Mouse (Mus musculus) spleen, adult 2 months (tissue): ENCODE data around the gene Taf1c. TPM values are rescaled to one million over a fixed set of nuclear protein-coding genes. Genes with fewer than 3 reads are reported as not detected.

Experiments used
- DNase-seq, 2 experiments: peaks; one replicate each; pipeline versions ENCODE4 v3.0.0 to v3.0.0-alpha.2; 2012 to 2021; ENCODE audit warnings: low spot score in 2 of 2, low read depth in 1 of 2
- H3K27ac ChIP-seq: fragments of 200-500 bp; 2 replicates; pipeline ENCODE4 v1.5.1; 2012; ENCODE audit warnings: low read length, inconsistent platforms; ENCODE audit not compliant: insufficient read depth
- H3K27me3 ChIP-seq: fragments of 200-500 bp; 2 replicates; pipeline ENCODE4 v1.6.1; 2012; ENCODE audit warnings: mild to moderate bottlenecking, moderate library complexity, low read length, inconsistent platforms; ENCODE audit not compliant: control insufficient read depth, insufficient read depth
- H3K36me3 ChIP-seq: fragments of 200-500 bp; 2 replicates; pipeline ENCODE4 v1.6.1; 2012; ENCODE audit warnings: mild to moderate bottlenecking, low read length, inconsistent platforms; ENCODE audit not compliant: control insufficient read depth, insufficient read depth
- H3K4me1 ChIP-seq: fragments of 200-500 bp; 2 replicates; pipeline ENCODE4 v1.6.1; 2011; ENCODE audit warnings: inconsistent platforms; ENCODE audit not compliant: control insufficient read depth, insufficient read depth, insufficient read length
- H3K4me3 ChIP-seq: fragments of 200-500 bp; 2 replicates; pipeline ENCODE4 v1.5.1; 2011; ENCODE audit warnings: mild to moderate bottlenecking, inconsistent platforms; ENCODE audit not compliant: insufficient read depth, insufficient read length; ENCODE audit errors: extremely low read depth
- CTCF ChIP-seq: fragments of 200-500 bp; IDR thresholded peaks from 2 replicates; pipeline ENCODE4 v1.5.1; 2011; ENCODE audit warnings: mild to moderate bottlenecking, inconsistent platforms; ENCODE audit not compliant: insufficient read depth, insufficient read length, insufficient replicate concordance; ENCODE audit errors: extremely low read depth
- POLR2A ChIP-seq: fragments of 200-500 bp; IDR thresholded peaks from 2 replicates; pipeline ENCODE4 v1.6.1; 2011; ENCODE audit warnings: low read depth, low read length, inconsistent platforms
- WGBS: fragments of 180-500 bp; shearing (Covaris S2); methylation state at CpG from one replicate; pipeline ENCODE4 v1.1.7; 2018; 5-methylcytosine and 5-hydroxymethylcytosine counted together
- polyA plus RNA-seq: library from polyadenylated mRNA; depleted of rRNA; stranded (reverse); fragments of >200 nt; gene quantifications from 2 replicates; pipeline ENCODE4 v1.2.3, GENCODE M21; 2012

Gene Taf1c
- polyA plus RNA-seq, 1 experiment = 28.7 TPM

- 86% methylated on average over 4 of the region's 4 CpGs for WGBS
These were observed 1.3 kb downstream of the Taf1c start for GRCm38 (mm10) chr8:119603771-119604170.

GRCm38 (mm10) chr8:119591456-119591855 is 13.6 kb downstream of the Taf1c start:
- H3K4me1 ChIP-seq = peaks cover 3% of the 10 kb centered on the region; the same call in 1 of the 2 replicates
- TF ChIP-seq CTCF (no peak), POLR2A (no peak)
- 92% methylated on average over 7 of the region's 7 CpGs for WGBS
- DNase-seq = no peak
- no peak overlapping the region for H3K27ac ChIP-seq
- no peaks in the 10 kb centered on the region for H3K36me3 ChIP-seq
- no peak overlapping the region for H3K4me3 ChIP-seq
- no peaks in the 10 kb centered on the region for H3K27me3 ChIP-seq

More at GRCm38 (mm10) chr8:119603771-119604170, 1.3 kb downstream of the Taf1c start:
- TF ChIP-seq CTCF = no peak
- no peak for TF ChIP-seq POLR2A
- peaks cover 7% of the 10 kb centered on the region; the same call in 1 of the 2 replicates for H3K4me1 ChIP-seq
- no peak overlapping the region for H3K4me3 ChIP-seq
- H3K27ac ChIP-seq = no peak overlapping the region
- peaks cover 32% of the 10 kb centered on the region for H3K36me3 ChIP-seq
- DNase-seq = no peak
- no peaks in the 10 kb centered on the region for H3K27me3 ChIP-seq

GRCm38 (mm10) chr8:119590348-119590747 is 14.7 kb downstream of the Taf1c start:
- Histone ChIP-seq H3K36me3 (no peaks in the 10 kb centered on the region), H3K27me3 (no peaks in the 10 kb centered on the region), H3K27ac (no peak overlapping the region), H3K4me1 (peaks cover 5% of the 10 kb centered on the region; the same call in 1 of the 2 replicates), H3K4me3 (no peak overlapping the region)
- TF ChIP-seq CTCF (no peak), POLR2A (no peak)
- no peak for DNase-seq
- 80% methylated on average over 14 of the region's 14 CpGs for WGBS

- no peaks in the 10 kb centered on the region for H3K36me3 ChIP-seq
- H3K4me3 ChIP-seq = no peak overlapping the region
- DNase-seq = no peak
- H3K4me1 ChIP-seq = peaks cover 3% of the 10 kb centered on the region; the same call in 1 of the 2 replicates
- H3K27ac ChIP-seq = no peak overlapping the region
- TF ChIP-seq POLR2A = no peak
- no peak for TF ChIP-seq CTCF
- H3K27me3 ChIP-seq = no peaks in the 10 kb centered on the region
- 69% methylated on average over 10 of the region's 10 CpGs for WGBS
These were observed 16.2 kb downstream of the Taf1c start for GRCm38 (mm10) chr8:119588844-119589243.

- H3K27me3 ChIP-seq = no peaks in the 10 kb centered on the region
- no peak for TF ChIP-seq POLR2A
- TF ChIP-seq CTCF = no peak
- no peaks in the 10 kb centered on the region for H3K36me3 ChIP-seq
- no peak overlapping the region for H3K4me3 ChIP-seq
- DNase-seq = no peak
- no peak overlapping the region for H3K27ac ChIP-seq
- WGBS = 75% methylated on average over 4 of the region's 4 CpGs
- H3K4me1 ChIP-seq = peaks cover 3% of the 10 kb centered on the region; the same call in 1 of the 2 replicates
These were observed 16.7 kb downstream of the Taf1c start for GRCm38 (mm10) chr8:119588321-119588720.

GRCm38 (mm10) chr8:119585901-119586300 is 19.1 kb downstream of the Taf1c start:
- TF ChIP-seq CTCF = no peak
- peak; percentile 13; the same call in 1 of the 2 replicates for TF ChIP-seq POLR2A
- no peaks in the 10 kb centered on the region for H3K36me3 ChIP-seq
- H3K4me1 ChIP-seq = peaks cover 3% of the 10 kb centered on the region; the same call in 1 of the 2 replicates
- peak overlapping the region; percentile 99 for H3K27ac ChIP-seq
- H3K27me3 ChIP-seq = no peaks in the 10 kb centered on the region
- peak in 1 of 2 experiments; percentile 57 for DNase-seq
- under 1% methylated on average over 24 of the region's 24 CpGs for WGBS
- H3K4me3 ChIP-seq = peak overlapping the region; percentile 57; the same call in 1 of the 2 replicates

GRCm38 (mm10) chr8:119580441-119581161 is 24.4 kb downstream of the Taf1c start:
- no peak for DNase-seq
- no peaks in the 10 kb centered on the region; the same call in 1 of the 2 replicates for H3K4me1 ChIP-seq
- TF ChIP-seq CTCF (no peak), POLR2A (no peak)
- no peak overlapping the region for H3K27ac ChIP-seq
- no peaks in the 10 kb centered on the region for H3K36me3 ChIP-seq
- WGBS = 90% methylated on average over 5 of the region's 5 CpGs
- H3K27me3 ChIP-seq = no peaks in the 10 kb centered on the region
- H3K4me3 ChIP-seq = no peak overlapping the region
